Mouse (Mus musculus) heart, postnatal 0 days (tissue): Measurements from ENCODE around the gene Anks1. TPM values are rescaled to one million over a fixed set of nuclear protein-coding genes. Genes with fewer than 3 reads are reported as not detected.
A peak's percentile ranks its signal among the peaks of the same experiment; 100 is the strongest.

Experiments used
- ATAC-seq: fragments of 200-750 bp; cut with Nextera tagmentation; 2 replicates; pipeline ENCODE4 v1.8.0; 2017; ENCODE audit warnings: low read depth, moderate number of reproducible peaks, moderate library complexity; ENCODE audit not compliant: insufficient read depth
- DNase-seq: peaks from one replicate; pipeline ENCODE4 v3.0.0-alpha.2; 2016; ENCODE audit warnings: low spot score
- H3K27ac ChIP-seq: fragments of 300-500 bp; sonication (generic); 2 replicates; pipeline ENCODE4 v1.5.1; 2014; ENCODE audit warnings: low read depth, mild to moderate bottlenecking
- H3K27me3 ChIP-seq: fragments of 300-500 bp; sonication (generic); 2 replicates; pipeline ENCODE4 v1.6.1; 2014; ENCODE audit warnings: low read length, mixed read lengths; ENCODE audit not compliant: control insufficient read depth, insufficient read depth
- H3K36me3 ChIP-seq: fragments of 300-500 bp; sonication (generic); replicated peaks from 2 replicates; pipeline ENCODE4 v1.6.1; 2014; ENCODE audit warnings: low read length, mixed read lengths; ENCODE audit not compliant: control insufficient read depth, insufficient read depth
- H3K4me1 ChIP-seq: fragments of 300-500 bp; sonication (generic); 2 replicates; pipeline ENCODE4 v1.6.1; 2014; ENCODE audit warnings: antibody characterized with exemption; ENCODE audit not compliant: control insufficient read depth, insufficient read depth
- H3K4me2 ChIP-seq: fragments of 300-500 bp; sonication (generic); 2 replicates; pipeline ENCODE4 v1.6.1; 2014; ENCODE audit warnings: low read depth, mild to moderate bottlenecking, low read length, moderate library complexity
- H3K4me3 ChIP-seq: fragments of 300-500 bp; sonication (generic); 2 replicates; pipeline ENCODE4 v1.5.1; 2014; ENCODE audit warnings: low read depth, low read length
- H3K9ac ChIP-seq: fragments of 300-500 bp; sonication (generic); replicated peaks from 2 replicates; pipeline ENCODE4 v1.6.1; 2014; ENCODE audit warnings: low read depth, low read length, mixed read lengths
- H3K9me3 ChIP-seq: fragments of 300-500 bp; sonication (generic); replicated peaks from 2 replicates; pipeline ENCODE4 v1.6.1; 2016; ENCODE audit warnings: low read length; ENCODE audit not compliant: control insufficient read depth
- CTCF ChIP-seq: IDR thresholded peaks from 2 replicates; pipeline ENCODE4 v1.5.1; 2016; ENCODE audit warnings: antibody characterized with exemption, control low read depth, low read depth
- EP300 ChIP-seq: IDR thresholded peaks from 2 replicates; pipeline ENCODE4 v1.6.1; 2016; ENCODE audit warnings: antibody characterized with exemption, low read depth
- WGBS: fragments of 180-500 bp; shearing (Covaris S2); extraction: QIAGEN DNeasy Blood & Tissue Kit; methylation state at CpG from one replicate; pipeline ENCODE4 v1.1.7; 2014; 5-methylcytosine and 5-hydroxymethylcytosine counted together
- polyA plus RNA-seq: library from polyadenylated mRNA; unstranded; fragments of >200 nt; fragmentation: Nextera tagmentation; extraction: Ambion mirVana; gene quantifications from 2 replicates; pipeline ENCODE4 v1.2.1, GENCODE M21; 2015
- total RNA-seq: library from RNA; depleted of rRNA; stranded (reverse); fragments of >200 nt; gene quantifications from 2 replicates; pipeline ENCODE4 v1.2.3, GENCODE M21; 2014; ENCODE audit warnings: low replicate concordance

Anks1 gene
- total and polyA plus RNA-seq, 2 experiments from 2014 or later = 11.0 to 55.4 TPM

DNA sequence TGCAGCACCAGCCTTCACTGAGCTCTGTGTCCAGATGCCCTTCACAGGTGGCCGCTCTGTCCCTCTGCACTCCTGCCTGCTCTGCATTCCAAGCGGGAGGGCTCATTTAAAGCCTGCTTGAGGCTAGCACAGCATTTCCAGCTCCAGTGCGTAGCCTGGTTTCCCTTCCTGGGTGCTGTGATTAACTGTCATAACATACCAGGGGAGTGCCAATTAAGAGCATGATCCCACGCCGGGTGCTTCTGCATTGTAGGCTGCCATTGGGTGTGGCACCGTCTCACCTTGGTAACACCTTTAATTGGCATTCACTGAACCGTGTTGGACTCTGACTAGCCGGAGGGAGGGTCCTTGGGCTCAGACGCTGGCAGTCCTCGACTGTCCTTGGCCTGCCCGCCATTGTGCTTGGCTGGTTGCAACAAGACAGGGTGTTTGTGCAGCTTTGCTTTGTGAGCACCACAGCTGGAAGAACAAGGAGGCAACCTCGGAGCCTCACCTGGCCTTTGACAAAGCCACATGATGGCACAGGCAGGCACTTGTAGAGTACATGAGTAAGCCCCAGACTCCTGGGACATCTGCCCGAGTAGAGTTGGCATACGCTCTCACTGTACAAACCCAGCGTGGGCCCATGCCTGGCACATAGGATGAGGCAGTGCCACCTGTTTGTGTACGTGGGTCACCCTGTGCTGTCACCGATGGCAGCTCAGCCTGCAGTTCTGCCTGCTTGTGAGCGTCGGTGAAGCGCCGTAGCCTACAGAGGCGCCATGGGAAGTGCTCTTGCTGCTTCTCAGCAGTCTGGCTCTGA lies 113.9 kb downstream of the Anks1 start:
- no peaks in the 10 kb centered on the region for H3K9me3 ChIP-seq
- WGBS = 79% methylated on average over 22 of the region's 22 CpGs
- H3K4me1 ChIP-seq = peaks cover 65% of the 10 kb centered on the region
- 0 out of 2 replicates have a peak overlapping the region, but pooled peaks have one; percentile 58 for H3K27ac ChIP-seq
- DNase-seq = no peak
- no peaks in the 10 kb centered on the region for H3K27me3 ChIP-seq
- no peak for TF ChIP-seq CTCF
- TF ChIP-seq EP300 = no peak
- no peak overlapping the region for H3K4me2 ChIP-seq
- H3K9ac ChIP-seq = no peak overlapping the region
- no peak overlapping the region for H3K4me3 ChIP-seq
- H3K36me3 ChIP-seq = no peaks in the 10 kb centered on the region
- ATAC-seq = no peak; the same call in 1 of the 2 replicates

- ATAC-seq (peak; percentile 28; the same call in 1 of the 2 replicates), DNase-seq (no peak)
- Histone ChIP-seq H3K27me3 (no peaks in the 10 kb centered on the region), H3K4me3 (no peak overlapping the region), H3K4me1 (peaks cover 45% of the 10 kb centered on the region), H3K27ac (peak overlapping the region; percentile 64), H3K9me3 (no peaks in the 10 kb centered on the region), H3K9ac (no peak overlapping the region), H3K36me3 (no peaks in the 10 kb centered on the region), H3K4me2 (no peak overlapping the region)
- TF ChIP-seq EP300 (no peak), CTCF (no peak)
- WGBS = 27% methylated on average over 5 of the region's 5 CpGs
These were observed 116.4 kb downstream of the Anks1 start for GRCm38 (mm10) chr17:28025541-28025961.

DNA sequence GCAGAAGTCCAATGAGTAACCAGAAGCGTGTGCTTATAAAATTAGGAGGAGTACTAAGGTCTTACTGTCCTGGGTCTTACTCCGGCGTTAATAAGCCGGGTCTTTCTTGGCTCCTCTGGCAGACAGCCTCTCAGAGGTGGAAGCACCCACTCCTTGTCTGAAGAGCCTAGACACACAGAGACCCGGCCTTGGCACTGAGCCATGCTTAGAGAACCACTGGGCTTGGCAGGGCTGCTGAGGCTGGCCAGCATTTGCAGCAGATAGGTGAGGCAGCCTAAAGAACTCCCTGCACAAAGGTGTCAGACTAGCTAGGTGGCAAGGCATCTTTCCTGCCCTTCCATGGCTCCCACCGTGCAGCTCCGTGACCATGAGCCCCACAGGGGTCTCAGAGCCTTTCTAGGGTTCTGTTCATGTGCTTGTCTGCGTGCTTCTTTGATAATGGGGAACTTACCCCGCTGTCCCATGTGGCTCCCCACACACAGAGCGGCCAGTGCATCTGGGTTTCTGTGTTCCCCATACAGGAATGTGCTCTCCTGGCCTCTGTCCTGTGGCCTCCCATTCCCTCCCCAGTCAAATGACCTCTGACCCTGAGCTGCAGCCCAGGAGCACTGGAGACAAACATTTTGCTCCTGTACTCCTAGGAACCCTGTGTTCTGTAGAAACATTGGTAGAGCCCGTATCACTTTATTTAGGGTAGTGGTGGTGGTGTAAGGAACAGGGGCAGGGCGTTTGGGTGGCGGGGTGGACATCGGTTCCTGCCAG lies 117.2 kb downstream of the Anks1 start:
- 56% methylated on average over 14 of the region's 14 CpGs for WGBS
- no peaks in the 10 kb centered on the region for H3K9me3 ChIP-seq
- peak overlapping the region; percentile 64 for H3K27ac ChIP-seq
- no peak overlapping the region for H3K9ac ChIP-seq
- no peaks in the 10 kb centered on the region for H3K36me3 ChIP-seq
- H3K4me2 ChIP-seq = no peak overlapping the region
- ATAC-seq (0 out of 2 replicates have a peak, but pooled peaks have one; percentile 14), DNase-seq (no peak)
- H3K27me3 ChIP-seq = no peaks in the 10 kb centered on the region
- H3K4me3 ChIP-seq = no peak overlapping the region
- no peak for TF ChIP-seq EP300
- TF ChIP-seq CTCF = no peak
- peaks cover 38% of the 10 kb centered on the region for H3K4me1 ChIP-seq

- ATAC-seq = no peak
- WGBS = 88% methylated on average over 6 of the region's 6 CpGs
- no peak overlapping the region for H3K27ac ChIP-seq
These were observed 118.1 kb downstream of the Anks1 start for GRCm38 (mm10) chr17:28027197-28027596.

GRCm38 (mm10) chr17:28028236-28028635 lies 119.1 kb downstream of the Anks1 start:
- no peak for DNase-seq
- no peaks in the 10 kb centered on the region for H3K9me3 ChIP-seq
- no peak overlapping the region for H3K27ac ChIP-seq
- no peaks in the 10 kb centered on the region for H3K36me3 ChIP-seq
- no peaks in the 10 kb centered on the region for H3K27me3 ChIP-seq
- no peak overlapping the region for H3K9ac ChIP-seq
- no peak overlapping the region for H3K4me3 ChIP-seq
- 72% methylated on average over 10 of the region's 10 CpGs for WGBS
- no peak for TF ChIP-seq EP300
- TF ChIP-seq CTCF = no peak
- ATAC-seq = no peak
- H3K4me2 ChIP-seq = no peak overlapping the region
- H3K4me1 ChIP-seq = peaks cover 31% of the 10 kb centered on the region

More at GRCm38 (mm10) chr17:28027197-28027596, 118.1 kb downstream of the Anks1 start:
- Histone ChIP-seq H3K4me1 (peaks cover 32% of the 10 kb centered on the region), H3K9me3 (no peaks in the 10 kb centered on the region), H3K9ac (no peak overlapping the region), H3K27me3 (no peaks in the 10 kb centered on the region), H3K36me3 (no peaks in the 10 kb centered on the region), H3K4me3 (no peak overlapping the region), H3K4me2 (no peak overlapping the region)
- TF ChIP-seq EP300 (no peak), CTCF (no peak)
- no peak for DNase-seq
